8 mouse cellular contexts compared by ENCODE assay signal in the genomic region with DNA sequence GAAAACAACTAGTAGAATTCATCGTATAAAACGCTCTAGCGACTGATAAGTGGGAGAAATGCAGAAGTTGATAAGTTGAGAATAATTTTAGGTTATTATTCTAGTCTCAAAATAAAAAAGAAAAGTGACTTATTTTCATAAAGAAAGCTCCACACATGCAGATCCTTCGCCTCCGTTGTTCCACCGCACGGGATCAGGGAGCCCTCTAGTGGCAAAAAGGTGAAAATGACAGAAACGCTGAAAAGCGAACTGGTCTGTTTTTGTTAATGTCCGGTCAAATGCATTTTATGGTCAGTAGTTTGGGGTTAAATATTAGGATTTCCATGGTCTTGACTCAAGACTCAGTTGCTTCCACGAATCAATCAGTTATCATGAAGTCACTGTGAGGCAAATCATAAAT.
A peak's percentile ranks its signal among the peaks of the same experiment; 100 is the strongest.
DNase-seq lines count a peak whose midpoint lies in the region; ATAC-seq lines count a peak whose summit lies in the region.

No protein-coding gene starts in this region.

- H3K4me3 ChIP-seq in embryonic facial prominence, embryonic 11.5 days (ENCODE audit: low read depth, low read length): peak overlapping the region; percentile 27
- H3K4me3 ChIP-seq in stomach, embryonic 14.5 days (ENCODE audit: low read depth, low read length): peak overlapping the region; percentile 32

- ATAC-seq in embryonic facial prominence, embryonic 11.5 days (replicated peaks; ENCODE audit: insufficient number of reproducible peaks, low FRiP score, low TSS enrichment, low read depth): no peak
- ATAC-seq in hematopoietic stem cell, adult 5-6 weeks (replicated peaks in 1 of 2; ENCODE audit: insufficient read depth in 1 of 2, low FRiP score in 2 of 2, low TSS enrichment in 1 of 2, low read depth in 1 of 2, poor library complexity in 2 of 2, severe bottlenecking in 2 of 2): peak; percentile 59 to 65; a peak in 2 of 4 replicates
- peak; percentile 84 for ATAC-seq in megakaryocyte progenitor cell, adult 5-6 weeks (replicated peaks; ENCODE audit: poor library complexity)
- ATAC-seq in stomach, embryonic 14.5 days (ENCODE audit: insufficient number of reproducible peaks, insufficient read depth, low FRiP score, low read depth): no peak

- no peak overlapping the region for H3K9ac ChIP-seq in embryonic facial prominence, embryonic 11.5 days (replicated peaks; ENCODE audit: low read length)
- no peak overlapping the region; the same call in 1 of the 2 replicates for H3K9ac ChIP-seq in stomach, embryonic 14.5 days (replicated peaks; ENCODE audit: low read depth, low read length)

- H3K4me1 ChIP-seq in embryonic facial prominence, embryonic 11.5 days (ENCODE audit: control insufficient read depth, insufficient read depth, low read length): no peaks in the 10 kb centered on the region
- no peaks in the 10 kb centered on the region for H3K4me1 ChIP-seq in stomach, embryonic 14.5 days (ENCODE audit: control insufficient read depth, insufficient read depth, low read length)

- no peaks in the 10 kb centered on the region for H3K27me3 ChIP-seq in embryonic facial prominence, embryonic 11.5 days (ENCODE audit: control insufficient read depth, insufficient read depth, low read length)
- no peaks in the 10 kb centered on the region for H3K27me3 ChIP-seq in stomach, embryonic 14.5 days (ENCODE audit: control insufficient read depth, insufficient read depth, low read length)

- peak; percentile 33 for DNase-seq in ovary, postnatal 36 days (ENCODE audit: low spot score)
- no peak for DNase-seq in ovary, postnatal 10 days (ENCODE audit: low spot score)
- peak; percentile 42 to 63 for DNase-seq in adrenal gland, postnatal 36 days
- DNase-seq in embryonic facial prominence, embryonic 11.5 days (ENCODE audit: low spot score): peak; percentile 80
- peak; percentile 49 to 58 for DNase-seq in left cerebral cortex, postnatal 14 days (ENCODE audit: low spot score in 2 of 2)

- H3K36me3 ChIP-seq in embryonic facial prominence, embryonic 11.5 days (replicated peaks; ENCODE audit: control insufficient read depth, insufficient read depth, low read depth, low read length): no peaks in the 10 kb centered on the region
- no peaks in the 10 kb centered on the region for H3K36me3 ChIP-seq in stomach, embryonic 14.5 days (ENCODE audit: control insufficient read depth, insufficient read depth, low read length)

- intact Hi-C loops in left cerebral cortex, postnatal 14 days (cut with DNase I): loop anchor here (1.0 to 2.0 kb wide), 2 partner anchors 61 to 92 kb away; no protein-coding TSS in a partner anchor

- H3K4me2 ChIP-seq in embryonic facial prominence, embryonic 11.5 days (ENCODE audit: low read depth, low read length): peak overlapping the region; percentile 40
- peak overlapping the region; percentile 65 for H3K4me2 ChIP-seq in stomach, embryonic 14.5 days (replicated peaks; ENCODE audit: low read depth, low read length)

- H3K27ac ChIP-seq in embryonic facial prominence, embryonic 11.5 days (replicated peaks; ENCODE audit: low read depth, low read length): no peak overlapping the region
- no peak overlapping the region for H3K27ac ChIP-seq in stomach, embryonic 14.5 days (ENCODE audit: low read length)

- no peaks in the 10 kb centered on the region for H3K9me3 ChIP-seq in embryonic facial prominence, embryonic 11.5 days (replicated peaks; ENCODE audit: control insufficient read depth, low read length)
- no peaks in the 10 kb centered on the region for H3K9me3 ChIP-seq in stomach, embryonic 14.5 days (ENCODE audit: control insufficient read depth, low read depth, low read length)

- 2% methylated on average over 11 of the region's 11 CpGs for WGBS in embryonic facial prominence, embryonic 11.5 days
- 3% methylated on average over 11 of the region's 11 CpGs for WGBS in stomach, embryonic 14.5 days

Comparison
In these comparisons a context has a peak if more than half of its experiments do, and no peak if none do; other contexts are left out.
1. ATAC-seq: peak in hematopoietic stem cell, adult 5-6 weeks (2 of 2) and megakaryocyte progenitor cell, adult 5-6 weeks (single experiment); none in embryonic facial prominence, embryonic 11.5 days (single experiment) and stomach, embryonic 14.5 days (single experiment).